Mouse (Mus musculus) olfactory bulb, adult 2 months (tissue): ENCODE results near the gene Tmem37.

Experiments
- CTCF ChIP-seq: fragments of 200-500 bp; IDR thresholded peaks from 2 replicates; pipeline ENCODE4 v1.5.1; 2012; ENCODE audit warnings: low read depth, mild to moderate bottlenecking, low read length, moderate library complexity; ENCODE audit not compliant: insufficient read depth
- POLR2A ChIP-seq: fragments of 200-500 bp; IDR thresholded peaks from 2 replicates; pipeline ENCODE4 v1.6.1; 2012; ENCODE audit warnings: mild to moderate bottlenecking, low read depth, low read length, moderate library complexity; ENCODE audit not compliant: insufficient read depth

DNA sequence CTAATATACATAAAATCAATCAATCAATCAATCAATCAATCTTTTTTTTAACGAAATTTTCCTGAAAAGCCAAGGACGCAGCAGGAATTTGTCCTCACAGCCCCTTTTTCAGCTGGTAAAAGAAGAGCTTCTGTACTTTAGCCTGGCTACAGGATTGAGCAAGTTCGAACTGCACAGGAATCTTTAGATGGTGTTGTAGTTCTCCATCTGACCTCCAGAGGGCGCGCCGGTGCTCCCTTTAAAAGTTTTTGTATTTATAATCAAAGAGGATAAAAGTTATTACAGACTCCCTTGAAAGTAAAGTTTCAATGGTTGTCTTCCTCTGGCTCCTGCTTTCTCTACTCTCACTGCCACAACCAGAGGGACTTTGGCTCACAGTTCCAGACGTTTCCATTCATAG is 24.5 kb upstream of the Tmem37 start:
- TF ChIP-seq POLR2A (no peak), CTCF (no peak)
